Mouse (Mus musculus): Measurements from ENCODE around the gene Hyal3.
A peak's percentile ranks its signal among the peaks of the same experiment; 100 is the strongest.
"Not testable (repeated sequence)": the region's sequence is repeated elsewhere in the genome, so short reads cannot be mapped to it uniquely, and the experiment has no call there.

The Hyal3 gene

DNA sequence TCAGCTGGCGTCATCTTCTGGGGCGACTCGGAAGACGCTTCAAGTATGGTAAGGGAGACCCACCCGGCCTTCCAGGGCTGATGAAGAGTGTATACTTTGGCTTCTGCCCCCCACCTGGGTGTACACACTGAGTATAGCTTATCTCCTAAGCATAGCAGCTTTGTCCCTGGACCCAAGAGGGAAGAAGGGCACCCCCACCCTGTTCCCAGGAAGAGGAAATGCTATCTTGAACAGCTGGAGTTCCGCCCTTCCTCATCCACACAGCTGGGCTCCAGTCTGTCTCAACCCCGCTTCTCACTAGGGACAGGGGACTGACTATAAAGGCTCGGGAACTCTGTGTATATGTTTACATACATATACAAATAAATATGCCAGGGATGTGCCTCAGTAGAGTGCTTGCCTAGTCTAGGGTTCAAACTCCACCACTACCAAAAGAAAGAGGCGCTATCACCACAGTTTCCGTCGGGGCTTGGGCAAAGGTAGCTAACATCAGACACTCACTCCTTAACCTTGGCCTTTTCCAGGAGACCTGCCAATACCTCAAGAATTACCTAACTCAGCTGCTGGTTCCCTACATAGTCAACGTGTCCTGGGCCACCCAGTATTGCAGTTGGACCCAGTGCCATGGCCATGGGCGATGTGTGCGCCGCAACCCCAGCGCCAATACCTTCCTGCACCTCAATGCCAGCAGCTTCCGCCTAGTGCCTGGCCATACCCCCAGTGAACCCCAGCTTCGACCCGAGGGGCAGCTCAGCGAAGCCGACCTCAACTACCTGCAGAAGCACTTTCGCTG lies 8.9 kb upstream of the Hyal3 start:
- no peak for DNase-seq (ENCODE audit: low spot score in 2 of 2)

DNA sequence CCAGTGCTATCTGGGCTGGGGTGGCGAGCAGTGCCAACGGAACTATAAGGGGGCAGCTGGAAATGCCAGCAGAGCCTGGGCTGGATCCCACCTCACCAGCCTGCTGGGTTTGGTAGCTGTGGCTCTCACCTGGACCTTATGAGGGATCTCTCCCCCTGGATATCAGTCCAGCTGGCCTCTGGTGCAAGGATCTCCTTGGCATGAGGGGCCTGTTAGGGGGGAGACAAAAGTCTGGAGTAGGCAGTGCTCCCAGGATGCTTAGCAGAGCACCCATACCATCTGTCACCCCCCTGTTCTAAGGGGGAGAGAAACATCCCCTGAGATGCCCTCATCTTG lies 8.3 kb upstream of the Hyal3 start:
- no peak for DNase-seq (ENCODE audit: low spot score in 2 of 2)

DNA sequence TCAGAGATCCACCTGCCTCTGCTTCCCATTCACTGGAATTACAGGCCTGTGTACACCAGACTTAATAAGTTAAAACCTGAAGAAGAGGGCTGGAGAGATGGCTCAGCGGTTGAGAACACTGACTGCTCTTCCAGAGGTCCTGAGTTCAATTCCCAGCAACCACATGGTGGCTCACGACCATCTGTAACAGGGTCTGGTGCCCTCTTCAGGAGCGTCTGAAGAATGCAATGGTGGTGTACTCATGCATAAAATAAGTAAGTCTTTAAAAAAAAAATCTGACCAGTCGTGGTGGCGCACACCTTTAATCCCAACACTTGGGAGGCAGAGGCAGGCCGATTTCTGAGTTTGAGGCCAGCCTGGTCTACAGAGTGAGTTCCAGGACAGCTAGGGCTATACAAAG lies 6.8 kb upstream of the Hyal3 start:
- DNase-seq (ENCODE audit: low spot score in 2 of 2), result not testable (repeated sequence)

DNA sequence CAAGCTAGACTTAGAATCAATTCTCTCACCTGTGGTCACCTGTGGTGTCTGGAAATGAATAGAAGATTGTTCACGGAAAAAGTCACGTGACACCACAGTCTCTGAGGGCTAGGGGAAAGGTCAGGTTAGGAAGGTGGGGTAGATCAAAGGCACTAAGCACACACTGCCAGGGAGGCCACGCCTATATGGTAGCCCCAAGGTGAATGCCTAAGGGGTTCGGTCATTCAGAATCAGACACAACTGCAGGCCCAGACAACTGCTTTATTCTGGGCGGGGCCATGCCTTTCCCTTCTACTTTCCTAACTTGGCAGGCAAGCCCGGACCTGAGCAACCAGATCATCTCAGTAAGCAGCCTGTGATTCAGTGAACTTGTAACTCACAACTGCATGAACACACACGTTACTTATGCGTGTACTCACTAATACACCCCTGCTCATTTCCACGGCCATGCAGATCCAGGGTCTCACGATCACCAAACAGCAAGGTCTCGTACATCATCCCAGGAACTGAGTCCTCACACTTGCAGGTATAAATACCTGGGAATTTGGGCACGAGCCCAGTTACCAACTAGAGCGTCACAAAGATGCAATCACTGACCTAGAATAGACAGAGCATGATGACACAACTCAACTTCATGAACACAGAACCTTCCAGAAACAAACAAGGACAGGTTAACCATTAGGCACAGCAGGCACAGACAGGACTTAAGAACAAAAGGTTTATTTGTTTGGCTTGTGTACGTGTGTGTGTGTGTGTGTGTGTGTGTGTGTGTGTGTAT lies 4.8 kb upstream of the Hyal3 start:
- DNase-seq (ENCODE audit: low spot score in 2 of 2), result no peak

DNA sequence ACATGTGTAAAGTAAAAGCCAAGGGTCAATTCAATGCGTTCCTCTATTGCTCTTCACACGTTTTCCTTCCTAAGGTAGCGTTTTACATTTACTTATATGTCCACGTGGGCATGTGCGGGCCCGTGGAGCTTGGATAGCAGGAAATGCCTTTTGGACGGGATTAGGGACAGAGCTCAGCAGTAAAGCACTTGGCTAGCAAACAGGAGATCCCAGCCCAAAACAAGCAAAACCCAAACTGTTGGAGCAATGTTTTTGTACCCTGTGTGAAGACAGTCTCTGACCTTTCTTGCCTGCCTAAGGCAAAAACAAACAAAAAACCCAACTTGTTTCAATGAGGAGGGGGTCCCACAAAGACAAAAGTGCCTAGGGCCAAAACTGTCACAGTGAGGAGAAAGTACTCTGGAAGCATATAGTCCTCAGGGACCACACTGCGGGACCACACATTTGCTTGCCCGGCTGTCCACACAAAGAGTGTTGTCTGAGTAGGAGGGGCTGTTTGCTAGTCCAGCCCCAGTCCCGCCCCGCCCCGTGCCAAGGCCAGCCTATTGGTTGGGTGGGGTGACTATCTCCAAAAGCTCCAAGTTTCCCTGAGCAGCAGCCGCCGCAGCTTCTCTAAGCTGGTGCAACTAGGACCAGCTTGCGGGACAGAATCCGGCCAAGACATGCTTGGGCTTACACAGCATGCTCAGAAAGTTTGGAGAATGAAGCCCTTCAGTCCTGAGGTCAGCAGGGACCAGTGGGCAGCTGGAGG lies 4.1 kb upstream of the Hyal3 start, which contains the start of gene Hyal1:
Hyal1 (plus strand) TSS at position 571 of the 751 bp plus-strand sequence.
- no peak for DNase-seq (ENCODE audit: low spot score in 2 of 2)

DNA sequence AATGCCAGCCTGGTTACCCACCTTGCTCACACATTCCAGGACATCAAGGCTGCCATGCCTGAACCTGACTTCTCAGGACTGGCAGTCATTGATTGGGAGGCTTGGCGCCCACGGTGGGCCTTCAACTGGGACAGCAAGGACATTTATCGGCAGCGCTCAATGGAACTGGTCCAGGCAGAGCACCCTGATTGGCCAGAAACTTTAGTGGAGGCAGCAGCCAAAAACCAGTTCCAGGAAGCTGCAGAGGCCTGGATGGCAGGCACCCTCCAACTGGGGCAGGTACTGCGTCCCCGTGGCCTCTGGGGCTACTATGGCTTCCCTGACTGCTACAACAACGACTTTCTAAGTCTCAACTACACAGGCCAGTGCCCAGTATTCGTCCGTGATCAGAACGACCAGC lies 2.7 kb upstream of the Hyal3 start:
- no peak for DNase-seq (ENCODE audit: low spot score in 2 of 2)

DNA sequence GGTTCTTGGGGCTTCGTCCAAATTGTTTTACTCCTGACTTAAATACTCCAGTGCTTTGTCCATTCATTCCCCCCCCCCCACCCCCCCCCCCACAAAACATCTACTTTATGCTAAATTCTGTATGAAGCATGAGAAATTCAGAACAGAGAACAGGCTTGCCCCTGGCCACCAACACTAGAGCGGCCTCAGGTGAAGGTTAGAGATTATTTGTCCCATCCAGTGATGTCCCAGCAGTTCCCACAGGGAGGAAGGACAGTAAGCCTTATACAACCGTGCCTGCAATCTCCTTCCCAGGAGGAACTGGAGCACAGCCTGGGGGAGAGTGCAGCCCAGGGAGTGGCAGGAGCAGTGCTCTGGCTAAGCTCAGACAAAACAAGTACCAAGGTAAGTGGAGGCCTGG lies 2.0 kb upstream of the Hyal3 start, which contains the start of gene Naa80:
Naa80 (plus strand) TSS at position 301 of the 400 bp plus-strand sequence.
- no peak for DNase-seq (ENCODE audit: low spot score in 2 of 2)

DNA sequence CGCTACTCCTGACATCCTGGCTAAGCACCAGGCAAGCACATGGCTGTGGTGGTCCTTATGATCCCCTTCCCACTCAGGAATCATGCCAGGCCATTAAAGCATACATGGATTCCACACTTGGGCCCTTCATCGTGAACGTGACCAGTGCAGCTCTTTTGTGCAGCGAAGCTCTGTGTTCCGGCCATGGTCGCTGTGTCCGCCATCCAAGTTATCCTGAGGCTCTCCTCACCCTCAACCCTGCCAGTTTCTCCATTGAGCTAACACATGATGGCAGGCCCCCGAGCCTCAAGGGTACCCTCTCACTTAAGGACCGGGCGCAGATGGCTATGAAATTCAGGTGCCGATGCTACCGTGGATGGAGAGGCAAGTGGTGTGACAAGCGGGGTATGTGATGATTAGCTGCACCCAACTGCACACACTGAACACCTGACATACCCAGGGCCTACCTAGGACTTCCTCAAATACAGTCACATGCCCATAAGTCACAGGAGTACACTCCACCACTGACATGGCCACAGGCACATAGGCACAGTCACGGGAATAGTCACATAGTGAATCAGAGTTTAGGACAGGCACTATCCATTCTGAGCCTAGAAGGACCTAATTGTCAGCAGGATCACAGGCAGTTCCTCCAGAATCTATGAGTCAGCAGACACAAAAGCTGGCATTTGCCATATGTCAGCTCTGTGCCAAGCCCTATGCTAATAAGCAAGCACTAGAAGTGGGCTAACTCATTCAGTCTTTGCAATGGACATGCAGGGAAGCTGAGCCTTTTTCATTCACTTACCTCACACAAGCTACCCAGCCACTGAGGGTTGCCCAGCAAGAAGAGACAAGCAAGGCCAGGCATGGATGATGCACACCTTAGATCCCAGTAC lies 1.4 kb upstream of the Hyal3 start:
- DNase-seq (ENCODE audit: low spot score in 2 of 2), result no peak

DNA sequence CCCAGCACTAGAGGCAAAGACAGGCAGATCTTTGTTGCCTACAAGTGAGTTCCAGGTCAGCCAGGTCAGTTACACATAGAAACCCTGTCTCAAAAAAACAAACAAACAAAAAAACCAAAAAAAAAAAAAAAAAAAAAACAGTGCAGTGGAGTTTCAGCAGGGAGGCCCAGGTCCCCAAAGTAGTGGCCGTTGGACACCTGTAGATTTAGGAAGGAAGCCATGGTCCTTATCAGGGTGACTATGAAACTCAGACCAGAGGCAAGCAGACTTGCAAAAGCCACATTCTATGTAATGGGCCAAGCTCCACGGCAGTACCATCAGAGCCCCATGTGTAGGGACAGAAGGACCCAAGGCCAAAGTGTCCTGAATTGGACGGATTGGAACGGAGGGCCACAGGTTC lies 966 bp downstream of the Hyal3 start:
- no peak for DNase-seq (ENCODE audit: low spot score in 2 of 2)

DNA sequence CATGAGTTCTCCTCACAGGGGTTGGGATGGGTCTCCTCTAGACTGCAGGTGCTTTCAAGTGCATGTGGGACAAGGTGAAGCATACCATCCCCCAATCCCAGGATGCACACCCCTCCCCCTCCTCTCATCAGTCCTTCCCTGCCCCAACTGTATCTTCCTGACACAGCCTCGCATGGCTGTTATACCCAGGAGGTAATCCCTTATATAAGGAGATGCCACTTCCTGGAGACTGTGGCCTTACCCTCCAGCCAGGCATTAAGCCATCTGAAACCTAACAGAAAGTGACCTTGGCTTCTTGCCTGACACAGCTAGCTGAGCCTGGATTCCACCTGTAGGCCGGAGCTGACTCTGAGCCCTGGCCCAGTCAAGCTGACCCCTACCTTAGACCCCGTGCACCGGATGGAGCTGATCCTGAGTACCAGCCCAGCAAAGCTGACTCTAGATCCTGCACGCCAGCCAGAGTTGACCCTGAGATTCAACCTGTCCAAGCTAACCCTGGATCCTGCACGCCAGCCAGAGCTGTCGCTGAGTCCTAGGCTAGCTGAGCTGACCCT lies 2.0 kb downstream of the Hyal3 start:
- DNase-seq (ENCODE audit: low spot score in 2 of 2), result no peak

DNA sequence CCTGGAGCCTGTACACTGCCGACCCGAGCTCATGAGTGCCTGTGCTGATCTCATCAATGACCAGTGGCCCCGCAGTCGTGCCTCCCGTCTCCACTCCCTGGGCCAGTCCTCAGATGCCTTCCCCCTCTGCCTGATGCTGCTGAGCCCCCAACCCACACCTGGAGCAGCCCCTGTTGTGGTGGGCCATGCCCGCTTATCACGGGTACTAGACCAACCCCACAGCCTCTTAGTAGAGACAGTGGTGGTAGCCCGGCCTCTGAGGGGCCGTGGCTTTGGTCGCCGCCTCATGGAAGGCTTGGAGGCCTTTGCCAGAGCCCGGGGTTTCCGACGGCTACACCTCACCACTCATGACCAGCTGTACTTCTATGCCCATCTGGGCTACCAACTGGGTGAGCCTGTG lies 2.6 kb downstream of the Hyal3 start:
- DNase-seq (ENCODE audit: low spot score in 2 of 2), result no peak

DNA sequence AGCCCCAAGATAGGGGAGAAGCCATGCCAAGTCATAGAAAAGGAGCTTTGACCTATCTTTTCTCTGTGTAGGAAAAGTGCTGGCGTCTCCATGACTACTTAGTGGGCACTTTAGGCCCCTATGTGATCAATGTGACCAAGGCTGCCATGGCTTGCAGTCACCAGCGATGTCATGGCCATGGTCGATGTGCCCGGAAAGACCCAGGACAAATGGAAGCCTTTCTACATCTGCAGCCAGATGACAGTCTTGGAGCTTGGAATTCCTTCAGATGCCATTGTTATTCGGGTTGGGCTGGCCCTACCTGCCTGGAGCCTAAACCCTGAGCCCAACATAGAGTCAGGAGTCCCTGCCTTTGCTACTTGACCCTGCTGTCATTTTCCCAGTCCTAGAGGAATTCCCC lies 5.9 kb downstream of the Hyal3 start:
- DNase-seq (ENCODE audit: low spot score in 2 of 2), result no peak

DNA sequence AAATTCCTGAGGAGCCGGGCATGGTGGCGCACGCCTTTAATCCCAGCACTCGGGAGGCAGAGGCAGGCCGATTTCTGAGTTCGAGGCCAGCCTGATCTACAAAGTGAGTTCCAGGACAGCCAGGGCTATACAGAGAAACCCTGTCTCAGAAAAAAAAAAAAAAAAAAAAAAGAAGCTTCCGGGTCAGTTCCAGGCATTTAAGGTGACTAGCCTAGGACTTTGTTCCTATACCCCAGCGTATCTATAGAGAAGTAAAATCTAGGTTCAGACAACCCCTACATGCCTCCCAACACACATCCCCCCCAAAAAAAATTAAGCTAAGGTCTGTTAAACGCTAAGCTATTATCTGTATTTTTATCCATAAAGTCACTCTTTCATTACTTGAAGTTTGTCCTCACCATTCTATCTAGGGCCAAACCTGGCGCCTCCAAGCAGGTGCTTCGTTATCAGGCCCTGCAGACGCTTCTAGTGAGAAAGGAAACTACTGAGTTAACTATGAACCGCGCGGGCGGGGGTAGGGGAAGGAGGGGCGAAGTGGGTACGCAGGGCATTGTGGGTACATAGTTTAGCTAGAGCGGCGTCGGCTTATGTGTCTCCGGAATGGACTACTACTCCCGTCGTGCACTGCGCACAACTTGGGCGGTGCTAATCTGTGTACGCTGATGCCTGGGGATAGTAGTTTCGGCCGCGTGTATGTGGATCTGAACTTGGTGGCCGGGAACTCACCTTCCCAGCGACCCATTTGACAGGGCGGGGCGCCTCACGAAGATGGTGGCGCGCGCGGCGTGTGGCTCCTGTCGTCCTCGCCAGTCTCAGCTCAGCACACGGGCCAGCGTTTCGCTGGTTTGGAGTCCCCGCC lies 6.6 kb downstream of the Hyal3 start, which contains the start of gene Ifrd2:
Ifrd2 (plus strand) TSS at position 669 of the 859 bp plus-strand sequence.
- peak; percentile 98 to 99 for DNase-seq (ENCODE audit: low spot score in 2 of 2)

DNA sequence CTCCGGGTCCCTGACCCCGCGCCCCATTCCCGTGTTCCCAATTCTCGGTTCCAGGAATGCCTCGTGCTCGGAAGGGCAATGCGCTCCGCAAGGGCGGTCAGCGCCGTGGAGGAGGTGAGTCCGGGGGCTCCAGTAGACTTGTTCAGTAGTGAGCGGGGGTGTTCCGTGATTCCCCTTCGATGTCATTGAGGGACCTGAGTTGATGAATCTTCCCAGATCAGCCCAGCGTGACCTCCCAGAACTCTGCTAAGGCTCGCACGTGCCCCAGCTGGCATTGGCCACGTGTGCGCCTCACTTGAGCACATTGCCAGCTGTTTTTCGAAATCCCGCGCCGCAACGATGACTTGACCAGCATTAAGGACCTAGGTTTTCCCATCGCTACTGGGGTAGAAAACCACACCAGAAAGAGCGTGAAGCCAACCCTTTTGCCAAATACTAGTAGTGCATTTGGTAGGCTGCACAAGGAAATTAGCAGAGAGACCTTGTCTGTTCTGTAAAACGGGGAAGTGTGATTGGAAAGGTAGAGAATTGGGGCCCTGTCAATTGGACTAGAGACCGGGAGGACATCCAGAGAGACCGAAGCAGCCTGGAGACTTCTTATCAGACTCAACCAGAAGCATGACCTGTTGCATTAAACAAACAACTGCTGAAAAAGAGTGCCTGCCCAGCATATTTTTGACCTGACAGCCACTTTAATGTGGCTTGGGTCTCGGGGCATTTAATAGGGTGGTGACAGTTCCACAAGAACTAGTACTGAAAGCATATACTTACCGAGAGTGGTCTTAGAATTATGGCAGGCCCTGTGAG lies 7.4 kb downstream of the Hyal3 start:
- no peak for DNase-seq (ENCODE audit: low spot score in 2 of 2)

DNA sequence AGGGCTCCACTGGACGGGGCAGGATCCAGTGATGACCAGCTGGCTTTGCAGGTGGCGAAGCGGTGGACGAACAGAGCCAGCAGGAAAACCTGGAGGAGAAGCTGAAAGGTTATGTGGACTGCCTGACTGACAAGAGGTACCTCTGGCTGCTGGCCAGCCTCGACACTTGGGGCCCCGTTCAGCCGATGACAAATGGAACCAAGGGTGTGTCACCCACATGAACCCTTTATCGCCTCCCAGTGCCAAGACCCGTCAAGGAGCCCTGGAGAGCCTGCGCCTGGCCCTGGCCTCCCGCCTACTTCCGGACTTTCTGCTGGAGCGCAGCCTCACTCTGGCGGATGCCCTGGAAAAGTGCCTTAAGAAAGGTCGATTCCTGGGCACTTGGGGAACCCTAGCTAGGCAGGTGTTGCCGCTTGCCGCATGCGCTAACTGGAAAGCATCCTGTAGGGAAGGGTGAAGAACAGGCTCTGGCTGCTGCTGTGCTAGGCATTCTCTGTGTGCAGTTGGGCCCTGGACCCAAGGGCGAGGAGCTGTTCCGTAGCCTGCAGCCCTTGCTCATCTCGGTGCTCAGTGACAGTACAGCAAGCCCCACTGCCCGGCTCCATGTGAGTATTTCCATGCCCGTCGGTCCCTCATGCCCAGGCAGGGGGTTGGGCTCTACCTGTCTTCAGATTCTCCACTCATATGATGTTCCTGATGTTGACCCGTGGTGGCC lies 9.6 kb downstream of the Hyal3 start:
- no peak for DNase-seq (ENCODE audit: low spot score in 2 of 2)

DNA sequence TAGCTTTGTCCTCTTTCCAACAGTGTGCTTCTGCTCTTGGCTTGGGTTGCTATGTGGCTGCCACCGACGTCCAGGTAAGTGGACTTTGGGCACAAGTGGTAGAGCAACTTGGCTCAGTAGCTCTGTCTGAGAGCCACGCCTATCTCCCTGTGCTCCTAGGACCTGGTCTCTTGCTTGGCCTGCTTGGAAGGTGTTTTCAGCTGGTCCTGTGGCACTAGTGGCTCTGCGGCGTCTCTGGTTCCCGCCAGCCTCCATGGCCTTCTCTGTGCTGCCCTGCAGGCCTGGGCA lies 10.1 kb downstream of the Hyal3 start:
- no peak for DNase-seq (ENCODE audit: low spot score in 2 of 2)

DNA sequence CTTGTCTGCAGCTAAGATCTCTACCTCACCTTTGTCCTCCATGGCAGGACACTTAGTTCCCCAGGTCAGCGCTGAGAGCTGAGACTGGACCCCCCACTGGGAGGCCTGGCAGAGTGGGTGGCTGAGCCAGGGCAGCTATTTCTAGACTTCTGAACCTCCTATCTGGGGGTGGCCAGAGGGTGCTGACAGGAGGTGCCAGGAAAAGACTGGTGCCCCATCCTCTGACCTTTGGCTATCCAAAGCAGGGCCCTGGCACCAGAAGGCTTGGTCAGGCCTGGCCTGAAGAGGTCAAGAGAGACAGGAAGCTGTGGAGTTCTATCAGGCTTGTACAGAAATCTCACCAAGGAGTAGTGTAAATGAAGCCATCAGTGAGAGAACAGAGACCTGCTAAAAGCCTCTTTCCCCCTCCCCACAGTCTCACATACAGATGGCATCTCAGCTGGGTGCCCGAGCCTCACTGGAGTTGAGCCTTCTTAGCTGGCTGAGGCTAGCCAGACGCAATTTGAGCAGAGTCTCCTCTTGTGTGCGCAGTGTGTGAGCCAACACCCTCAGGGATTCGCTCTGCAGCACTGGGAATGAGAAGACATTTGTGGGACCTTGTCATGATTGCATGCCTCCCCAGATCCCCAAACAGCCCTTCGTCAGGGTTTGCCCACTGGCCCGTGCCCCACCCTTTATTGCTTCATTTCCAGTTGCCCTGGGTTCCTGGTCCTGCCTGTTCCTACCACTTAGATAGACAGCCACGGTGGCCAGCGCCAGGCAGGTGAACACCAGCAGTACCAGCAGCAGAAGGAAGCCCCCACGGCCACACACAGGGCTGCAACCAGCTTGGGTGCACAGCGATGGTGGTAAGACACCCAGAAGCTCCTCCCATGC lies 12.7 kb downstream of the Hyal3 start:
- DNase-seq (ENCODE audit: low spot score in 2 of 2), result no peak

Data from left cerebral cortex, adult 9 months (tissue).